Mouse (Mus musculus) spleen, postnatal 4 days (tissue): ENCODE results near the gene Armc10.
"Not testable (repeated sequence)": the region's sequence is repeated elsewhere in the genome, so short reads cannot be mapped to it uniquely, and the experiment has no call there.

Source experiments
- DNase-seq, 2 experiments: peaks; one replicate each; pipeline ENCODE4 v3.0.0; 2022; ENCODE audit warnings: low spot score in 2 of 2

The Armc10 gene

GRCm38 (mm10) chr5:21667191-21668137, 21.9 kb downstream of the Armc10 start:
- DNase-seq, result no peak

- no peak for DNase-seq
Observed at GRCm38 (mm10) chr5:21669307-21669706, 23.7 kb downstream of the Armc10 start.

- DNase-seq, result no peak
Observed at GRCm38 (mm10) chr5:21672812-21673635, 27.4 kb downstream of the Armc10 start.

DNA sequence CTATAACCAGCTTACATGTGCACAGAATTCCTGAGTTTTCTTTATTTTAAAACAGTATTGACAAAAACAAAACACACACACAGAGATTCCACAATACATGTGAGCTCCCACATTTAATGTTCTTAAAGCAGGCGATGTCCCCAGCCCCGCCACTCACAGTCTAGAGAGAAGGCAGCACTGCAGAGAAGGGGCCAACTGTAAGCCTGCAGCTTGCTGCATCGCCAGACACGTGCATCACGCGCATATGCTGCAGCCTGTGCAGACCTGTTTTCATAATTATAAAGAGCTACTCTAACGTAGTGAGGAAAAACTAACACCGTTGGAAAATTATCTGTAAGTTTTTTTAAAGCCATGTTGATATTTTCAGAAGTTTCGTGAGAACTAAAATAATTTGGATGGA, 28.1 kb downstream of the Armc10 start:
- DNase-seq, result no peak

DNA sequence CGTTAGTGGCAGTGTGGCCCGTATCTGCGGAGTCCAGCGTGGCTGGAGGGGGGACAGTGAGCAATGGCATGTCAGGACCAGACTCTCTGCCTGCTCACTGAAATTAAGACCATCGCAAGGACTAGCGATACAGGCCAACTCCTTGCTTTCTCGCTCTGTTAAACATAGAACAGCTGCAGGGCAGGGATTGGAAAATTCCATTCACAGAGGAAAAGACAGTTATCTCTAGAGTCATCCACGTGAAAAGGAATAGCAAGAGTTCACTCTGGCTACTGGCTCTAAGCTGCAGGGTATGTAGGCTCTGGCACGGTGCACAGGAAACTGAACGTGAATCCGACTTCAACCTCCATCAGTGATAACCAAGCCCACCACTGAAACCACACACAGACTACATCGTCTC, 29.4 kb downstream of the Armc10 start:
- DNase-seq, result no peak

GRCm38 (mm10) chr5:21675494-21675893, 29.9 kb downstream of the Armc10 start:
- no peak for DNase-seq

DNA sequence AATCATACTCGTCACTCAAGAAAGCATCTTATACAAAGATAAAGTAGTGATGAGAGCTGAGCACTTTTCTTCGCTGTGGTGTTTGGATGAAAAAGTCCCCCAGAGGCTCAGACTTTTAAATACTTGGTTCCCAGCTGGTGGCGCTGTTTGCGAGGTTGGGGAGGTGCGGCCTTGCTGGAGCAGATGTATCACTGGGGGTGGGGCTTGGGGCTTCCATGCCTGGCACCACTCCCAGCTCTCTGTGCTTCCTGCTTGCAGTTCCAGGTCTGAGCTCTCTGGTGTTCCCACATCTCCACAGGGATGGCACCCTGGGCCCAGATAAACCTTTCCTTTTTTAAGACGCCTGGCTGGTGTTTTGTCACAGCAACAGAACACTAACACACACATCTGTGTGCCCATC, 32.3 kb downstream of the Armc10 start:
- no peak for DNase-seq

GRCm38 (mm10) chr5:21678363-21678762, 32.8 kb downstream of the Armc10 start:
- no peak for DNase-seq

DNA sequence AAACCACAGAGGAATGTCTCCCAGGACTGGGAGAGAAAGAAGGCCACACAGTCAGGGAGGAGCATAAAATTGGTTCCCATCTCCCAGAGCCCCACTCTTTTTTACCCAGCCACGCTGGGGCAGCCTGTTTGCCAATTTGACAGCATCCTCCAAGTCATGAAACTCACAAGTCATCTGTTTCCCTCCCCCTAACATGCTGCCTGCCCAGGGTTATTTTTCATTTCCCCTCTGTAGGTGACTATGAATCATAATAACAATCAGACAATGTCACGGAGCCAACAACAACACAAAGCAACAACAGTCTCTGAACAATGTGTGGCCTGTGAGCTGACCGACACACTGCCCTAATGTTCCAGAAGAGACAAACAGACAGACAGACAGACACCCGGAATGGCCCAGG, 34.4 kb downstream of the Armc10 start:
- DNase-seq, result no peak

DNA sequence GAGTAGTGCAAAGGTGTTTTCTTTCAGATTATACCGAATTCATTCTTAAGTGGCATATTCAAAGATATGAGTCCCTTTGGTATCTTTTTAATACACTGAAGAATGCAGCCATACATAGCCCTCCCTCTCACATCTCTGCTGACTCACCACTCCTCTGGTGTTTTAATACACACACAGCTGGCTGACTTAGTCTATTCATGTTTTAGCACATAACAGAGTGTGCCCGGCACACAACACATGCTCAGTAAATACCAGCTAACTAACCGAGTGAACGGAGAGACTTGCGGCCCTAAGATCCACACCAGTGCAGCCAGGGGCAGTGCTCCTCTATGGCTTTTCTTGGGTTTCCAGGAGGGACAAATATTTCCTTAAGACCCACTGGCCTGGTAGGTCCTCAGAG, 35.3 kb downstream of the Armc10 start:
- DNase-seq, result no peak

DNA sequence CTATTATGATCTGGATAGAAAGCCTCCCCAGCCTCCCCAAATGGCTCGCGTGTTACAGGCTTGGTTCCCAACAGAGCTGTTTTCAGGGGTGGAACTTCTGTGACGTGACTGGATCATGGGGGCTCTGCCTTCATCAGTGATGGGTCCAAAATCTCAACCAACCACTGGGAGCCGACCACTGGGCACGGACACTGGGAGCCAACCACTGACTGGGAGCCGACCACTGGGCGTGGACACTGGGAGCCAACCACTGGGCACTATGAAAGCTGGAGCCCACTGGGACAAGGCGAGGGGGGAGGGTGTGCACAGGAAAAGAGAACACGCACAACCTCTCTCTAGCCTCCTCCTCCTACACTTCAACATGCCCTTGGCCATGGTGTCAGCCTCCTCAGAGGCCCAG, 38.2 kb downstream of the Armc10 start:
- no peak for DNase-seq

DNA sequence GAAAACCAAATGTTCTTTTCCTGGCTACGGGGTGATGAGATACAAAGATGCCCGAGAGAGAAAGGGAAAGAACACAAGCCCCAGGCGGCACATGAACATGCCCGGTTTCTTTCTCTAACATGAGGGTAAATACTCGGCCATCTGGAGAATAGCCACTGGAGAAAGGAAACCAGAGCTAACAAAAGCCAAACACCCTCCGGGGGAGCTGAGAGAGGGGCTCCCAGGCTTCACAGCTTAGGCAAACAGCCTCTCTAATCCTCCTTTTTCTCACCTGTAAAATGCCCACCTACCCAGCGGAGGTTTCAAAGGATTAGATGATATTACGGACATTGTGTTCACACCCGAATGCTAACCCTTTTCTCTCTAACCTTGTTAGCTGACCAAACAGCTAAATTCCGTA, 39.4 kb downstream of the Armc10 start:
- DNase-seq, result no peak

GRCm38 (mm10) chr5:21687042-21687441, 41.4 kb downstream of the Armc10 start:
- DNase-seq, result no peak

GRCm38 (mm10) chr5:21692230-21692629, 46.6 kb downstream of the Armc10 start:
- no peak for DNase-seq

GRCm38 (mm10) chr5:21693372-21693870, 47.8 kb downstream of the Armc10 start:
- no peak for DNase-seq

DNA sequence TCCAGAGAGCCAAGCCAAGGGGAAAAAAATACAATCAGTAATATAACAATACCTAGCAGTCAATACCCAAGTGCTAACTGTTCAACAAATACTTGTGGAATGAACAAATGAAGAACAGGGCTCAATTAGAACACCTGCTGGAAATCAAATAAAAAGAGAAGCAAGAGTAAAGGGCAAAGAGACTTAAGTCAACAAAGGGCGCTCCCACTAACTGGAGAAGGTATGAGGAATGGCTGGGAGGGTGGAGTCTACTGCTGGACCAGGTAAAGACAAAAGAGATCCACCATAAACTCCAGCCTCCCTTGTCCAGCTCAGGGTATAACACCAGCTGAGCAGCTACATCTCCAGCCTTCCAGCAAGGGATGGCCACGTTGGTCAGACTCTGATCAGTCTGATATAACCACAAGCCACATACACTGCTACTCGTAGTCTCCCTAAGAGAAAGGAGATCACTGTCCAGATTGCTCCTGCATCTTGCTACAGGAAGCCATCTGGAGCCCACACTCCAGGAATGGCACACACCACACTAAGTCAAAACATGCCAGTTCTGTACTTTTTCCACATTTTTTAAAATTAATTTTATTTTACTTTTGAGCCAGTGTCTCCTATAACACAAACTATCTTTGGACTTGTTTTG, 49.4 kb downstream of the Armc10 start:
- no peak for DNase-seq

GRCm38 (mm10) chr5:21699555-21699954, 53.9 kb downstream of the Armc10 start:
- DNase-seq, result not testable (repeated sequence)

- no peak for DNase-seq
Observed at GRCm38 (mm10) chr5:21700272-21700821, 54.7 kb downstream of the Armc10 start.

GRCm38 (mm10) chr5:21700934-21701333, 55.3 kb downstream of the Armc10 start:
- no peak for DNase-seq

DNA sequence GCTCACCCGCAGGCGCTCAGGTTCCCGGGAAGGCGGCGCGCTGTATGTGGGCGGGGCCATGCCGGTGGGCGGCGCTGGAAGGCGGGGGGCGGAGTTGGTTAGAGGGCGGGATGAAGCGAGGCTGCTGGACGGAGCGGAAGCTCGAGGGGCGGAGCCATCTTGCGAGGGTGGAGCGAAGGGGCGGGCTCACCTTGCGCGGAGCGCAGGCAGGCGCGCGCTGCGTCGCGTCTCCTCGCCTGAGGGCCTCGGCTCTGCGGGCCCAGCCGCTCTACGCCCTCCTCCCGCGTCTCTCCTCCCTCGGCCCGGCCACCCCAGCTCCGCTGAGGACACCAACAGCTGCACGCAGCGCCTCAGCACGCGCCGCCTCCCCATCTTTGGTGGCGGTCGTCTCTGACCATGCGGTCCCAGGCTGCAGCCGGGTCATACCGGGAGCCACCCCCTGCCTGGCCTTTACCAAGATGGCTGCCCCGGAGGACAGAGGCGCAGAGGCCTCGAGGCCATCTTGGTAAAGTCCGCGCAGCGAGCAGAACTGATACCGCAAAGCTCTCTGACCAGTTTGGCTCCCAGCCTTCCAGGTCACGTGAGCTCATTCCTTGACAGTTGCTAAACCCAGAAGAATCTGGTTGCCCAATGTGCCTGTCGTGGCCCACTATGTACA, 55.9 kb downstream of the Armc10 start, which contains the start of gene Napepld:
Gene Napepld, minus strand, starts transcription at position 46 of the 658 bp plus-strand sequence.
- DNase-seq, result peak; percentile 100

DNA sequence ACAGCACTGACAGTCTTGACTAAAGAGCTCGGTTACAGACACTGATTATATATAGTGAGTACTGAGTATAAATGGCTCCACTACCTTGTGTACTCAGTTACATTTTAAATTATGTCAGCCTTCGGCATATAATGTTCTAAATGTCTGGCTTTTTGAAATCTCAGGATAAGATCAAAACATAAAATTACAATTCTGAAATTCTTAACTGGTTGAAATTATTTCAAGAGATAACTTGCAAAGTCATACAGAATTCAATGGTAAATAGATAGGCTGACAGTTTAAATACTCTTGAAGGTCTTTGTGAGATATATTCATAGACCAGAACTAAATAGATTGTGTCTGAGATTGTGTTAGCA, 56.4 kb downstream of the Armc10 start:
- DNase-seq, result no peak
